Mouse (Mus musculus) neural tube, embryonic 10.5 days (tissue): ENCODE measurements around the gene Patl1.
"Not testable (repeated sequence)": the region's sequence is repeated elsewhere in the genome, so short reads cannot be mapped to it uniquely, and the experiment has no call there.

Experiments used
- DNase-seq: peaks from one replicate; pipeline ENCODE4 v3.0.0-alpha.2; 2017; ENCODE audit warnings: low spot score; ENCODE audit errors: extremely low spot score

The Patl1 gene

DNA sequence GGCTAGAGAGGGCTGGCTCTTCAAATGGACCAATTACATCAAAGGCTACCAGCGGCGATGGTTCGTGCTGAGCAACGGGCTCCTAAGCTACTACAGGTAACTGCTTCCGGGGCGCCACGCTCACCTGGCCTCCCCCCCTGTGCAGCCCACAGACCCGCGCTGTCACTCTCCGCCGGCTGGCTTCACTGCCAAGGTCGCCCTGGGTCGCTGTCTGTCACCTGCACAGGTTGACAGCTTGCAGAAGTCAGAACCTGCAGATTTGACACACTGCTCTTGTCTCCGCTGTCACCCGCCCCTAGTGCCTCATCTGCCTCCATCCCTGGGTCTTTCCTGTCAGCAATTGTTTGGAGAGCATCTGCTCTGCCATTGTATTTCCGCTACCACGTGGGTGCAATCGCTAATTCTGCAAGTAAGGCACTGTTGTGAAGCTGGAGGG lies 54.0 kb downstream of the Patl1 start:
- DNase-seq: peak; percentile 41

DNA sequence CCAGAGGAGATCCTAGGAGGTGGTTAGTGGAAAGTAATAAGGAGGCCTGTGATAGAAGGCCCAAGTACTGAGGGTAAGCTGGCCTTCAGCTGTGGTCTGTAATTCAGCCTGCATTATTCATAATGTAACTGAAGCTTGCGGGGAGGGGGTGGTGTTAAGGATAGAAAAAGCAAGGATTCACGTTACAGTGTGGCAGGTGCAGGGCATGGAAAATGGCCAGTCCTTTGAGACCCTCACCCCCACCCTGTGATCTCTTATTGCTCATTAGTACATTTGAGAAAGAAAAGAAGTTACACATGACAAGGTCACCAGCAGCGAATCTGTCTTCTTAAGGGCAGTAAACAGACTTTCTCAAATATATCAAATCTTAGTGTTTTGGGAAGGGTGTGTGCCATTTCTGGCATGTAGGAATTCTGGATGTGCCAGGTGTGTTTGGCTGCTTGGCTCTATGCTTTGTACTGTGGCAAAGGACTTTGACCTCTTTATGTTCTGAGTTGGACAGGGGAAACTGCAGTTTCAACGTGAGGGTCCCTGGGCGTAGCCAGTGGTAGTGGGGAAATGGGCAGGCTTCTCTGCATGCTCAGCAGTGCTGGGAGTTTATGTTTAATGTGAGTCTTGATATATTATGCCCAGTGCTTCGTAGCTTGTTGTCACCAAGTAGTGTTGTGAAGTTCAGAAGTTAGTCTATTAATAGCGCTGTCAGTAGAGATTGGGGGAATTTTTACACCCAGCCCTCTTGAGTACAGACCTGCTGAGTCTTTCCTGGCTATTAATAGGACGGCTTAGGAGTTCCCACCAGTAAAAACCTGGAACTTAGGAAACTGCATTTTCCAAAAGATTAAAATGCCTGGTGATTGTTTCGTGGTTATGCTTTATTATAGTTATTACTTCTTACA lies 57.2 kb downstream of the Patl1 start:
- DNase-seq: no peak

DNA sequence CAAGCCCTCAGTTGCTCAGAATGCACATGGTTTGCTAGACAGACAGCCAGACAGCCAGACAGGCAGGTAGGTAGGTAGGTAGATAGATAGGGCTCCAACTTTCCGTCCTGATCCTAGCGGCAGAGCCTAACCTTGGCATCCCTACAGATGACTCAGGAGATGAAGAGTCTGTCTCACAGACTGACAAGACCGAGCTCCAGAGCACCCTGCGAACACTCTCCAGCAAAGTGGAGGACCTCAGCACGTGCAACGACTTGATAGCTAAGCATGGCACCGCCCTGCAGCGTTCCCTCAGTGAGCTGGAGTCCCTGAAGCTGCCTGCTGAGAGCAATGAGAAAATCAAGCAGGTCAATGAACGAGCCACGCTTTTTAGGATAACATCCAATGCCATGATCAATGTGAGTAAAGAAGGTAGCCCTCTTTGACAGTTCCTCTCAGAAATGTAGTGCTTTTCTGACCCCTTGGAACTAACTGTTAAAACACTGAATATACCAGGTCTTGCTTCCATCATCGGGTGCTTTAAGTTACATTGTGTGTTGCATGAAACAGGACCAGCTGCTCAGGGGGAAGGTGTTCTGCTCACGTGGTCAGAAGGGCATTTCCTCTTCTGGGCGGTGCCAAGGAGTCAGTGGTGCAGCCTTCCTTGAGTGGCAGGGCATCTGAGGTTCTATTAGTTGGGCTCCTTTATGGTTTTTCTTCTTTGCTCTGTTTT lies 61.5 kb downstream of the Patl1 start:
- DNase-seq: no peak

DNA sequence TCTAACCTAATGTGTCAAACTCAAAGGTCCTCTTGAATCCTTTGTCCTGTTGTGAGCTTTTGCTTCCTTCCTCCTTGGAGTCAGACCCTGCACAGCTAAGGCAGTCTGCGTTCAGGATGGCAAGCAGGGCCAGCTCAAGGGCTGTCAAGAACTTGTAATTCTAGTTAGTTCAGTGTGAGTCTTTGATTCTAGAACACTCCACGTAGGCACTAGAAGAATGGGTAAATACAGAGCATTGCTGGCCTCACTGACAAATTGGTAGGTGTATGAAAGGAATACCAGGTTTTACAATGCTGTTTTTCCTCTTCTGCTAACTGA lies 62.0 kb downstream of the Patl1 start:
- no peak for DNase-seq

DNA sequence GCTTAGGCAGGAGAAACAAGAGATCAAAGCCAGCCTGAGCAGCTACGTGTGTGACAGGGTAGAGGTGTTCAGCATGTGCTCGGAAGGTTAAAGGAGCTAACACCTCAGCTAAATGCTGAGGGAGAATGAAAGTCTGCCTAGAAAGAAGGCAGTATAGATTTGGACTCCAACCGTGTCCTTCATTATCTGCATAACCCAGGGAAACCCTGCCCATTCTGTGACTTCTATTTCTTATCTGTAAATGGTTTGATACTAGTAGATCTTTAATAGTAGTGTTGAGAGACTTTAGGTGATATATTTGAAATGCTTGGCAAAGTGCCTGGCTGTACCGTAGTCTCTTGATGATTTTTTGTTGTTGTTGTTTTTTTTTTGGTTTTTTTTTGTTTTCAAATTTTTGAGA lies 63.5 kb downstream of the Patl1 start:
- DNase-seq: no peak

DNA sequence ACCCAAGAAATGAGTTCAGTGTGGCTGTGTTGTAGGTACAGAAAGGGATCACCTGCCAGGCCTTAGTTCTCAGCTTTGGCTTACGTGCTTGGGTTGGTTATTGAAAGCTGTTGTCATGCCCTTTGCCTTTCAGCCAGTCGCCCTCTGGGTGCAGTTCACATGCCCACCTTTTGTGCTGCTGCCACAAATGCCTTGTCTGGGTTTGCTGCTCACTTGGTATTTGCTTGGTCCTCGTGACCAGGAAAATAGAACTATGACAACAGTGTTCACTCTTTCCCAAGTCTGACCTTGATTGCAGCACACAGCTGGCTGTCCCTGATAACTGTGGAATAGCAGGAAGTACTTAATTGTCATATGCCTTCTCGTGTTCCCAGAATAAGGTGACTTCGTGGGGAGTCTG lies 65.2 kb downstream of the Patl1 start:
- no peak for DNase-seq

DNA sequence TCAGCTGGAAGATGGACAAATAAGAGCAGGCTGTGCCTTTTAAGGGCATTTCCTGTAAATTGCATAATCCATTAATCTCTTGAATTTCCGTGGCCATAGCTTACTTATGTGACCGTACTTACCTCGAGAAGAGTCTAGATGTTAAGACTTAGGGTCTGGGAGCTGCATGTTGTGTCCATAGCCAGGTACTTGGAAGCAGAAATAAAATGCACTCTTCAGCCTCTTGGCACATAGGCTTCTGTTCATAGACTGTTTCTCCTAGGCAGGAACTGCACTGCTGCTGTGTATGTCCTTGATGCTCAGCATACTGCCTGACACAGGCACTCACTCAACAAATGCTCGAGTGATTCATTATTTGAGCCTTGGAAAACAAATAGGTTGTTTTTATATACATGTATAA lies 68.3 kb downstream of the Patl1 start:
- DNase-seq: no peak

DNA sequence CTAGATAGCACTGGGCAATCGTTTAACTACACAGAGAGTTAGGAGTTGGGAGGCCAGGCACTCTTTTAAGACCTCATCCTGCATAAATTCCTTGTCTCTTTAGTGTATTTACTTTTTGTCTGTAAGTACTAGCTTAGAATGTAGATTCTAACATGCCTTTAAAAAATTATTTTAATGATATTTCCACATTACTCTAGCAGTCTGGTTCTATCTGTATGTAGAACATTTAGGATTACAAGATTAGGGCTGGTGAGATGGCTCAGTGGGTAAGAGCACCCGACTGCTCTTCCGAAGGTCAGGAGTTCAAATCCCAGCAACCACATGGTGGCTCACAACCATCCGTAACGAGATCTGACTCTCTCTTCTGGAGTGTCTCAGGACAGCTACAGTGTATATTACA lies 72.4 kb downstream of the Patl1 start:
- DNase-seq: not testable (repeated sequence)

DNA sequence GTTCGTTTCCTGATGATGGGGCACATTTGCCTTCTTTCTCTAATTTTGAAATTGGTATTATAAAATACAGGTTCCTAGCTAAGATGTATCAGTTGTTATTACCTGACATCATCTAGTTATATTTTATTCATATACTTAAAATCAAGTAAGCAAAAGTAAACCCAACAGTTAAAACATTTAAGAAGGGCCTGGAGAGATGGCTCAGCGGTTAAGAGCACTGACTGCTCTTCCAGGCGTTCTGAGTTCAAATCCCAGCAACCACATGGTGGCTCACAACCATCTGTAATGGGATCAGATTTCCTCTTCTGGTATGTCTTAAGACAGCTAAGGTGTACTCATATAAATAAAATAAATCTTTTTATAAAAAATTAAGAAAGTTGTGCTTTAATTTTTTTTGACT lies 75.6 kb downstream of the Patl1 start:
- DNase-seq: no peak

DNA sequence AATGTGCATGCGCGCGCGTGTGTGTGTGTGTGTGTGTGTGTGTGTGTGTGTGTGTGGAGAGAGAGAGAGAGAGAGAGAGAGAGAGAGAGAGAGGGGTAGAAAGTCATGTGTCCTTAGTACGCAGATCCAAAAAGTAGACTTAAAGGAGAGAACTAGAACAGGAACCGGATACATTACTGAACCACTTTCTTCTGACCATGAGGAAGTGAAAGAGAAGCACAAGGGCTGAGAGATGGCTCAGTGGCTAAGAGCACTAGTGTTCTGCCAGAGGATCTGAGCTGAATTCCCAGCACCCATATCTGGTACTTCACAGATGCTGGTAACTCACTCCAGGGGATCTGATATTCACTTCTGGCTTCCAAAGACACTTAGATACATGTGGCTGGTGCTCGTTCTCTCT lies 77.1 kb downstream of the Patl1 start:
- DNase-seq: no peak

DNA sequence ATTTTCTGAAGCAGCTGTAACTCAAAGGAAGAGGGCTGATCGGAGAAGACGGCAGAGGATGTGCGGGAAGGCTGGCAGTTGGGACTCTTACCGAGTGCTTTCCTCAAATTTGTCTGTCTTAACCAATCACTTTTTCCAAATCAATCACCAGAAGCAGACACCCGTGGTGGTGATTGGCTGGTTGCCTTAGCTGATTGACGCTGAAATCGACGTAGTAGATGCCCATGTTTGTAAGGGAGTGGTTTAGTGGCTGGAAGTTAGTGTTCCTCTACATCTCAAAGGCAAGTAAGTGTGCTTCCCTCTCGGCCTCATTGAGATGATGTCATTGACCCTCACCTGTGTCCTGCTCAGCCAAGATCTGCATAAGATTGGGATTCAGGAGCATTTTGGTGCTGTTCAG lies 79.8 kb downstream of the Patl1 start:
- no peak for DNase-seq

DNA sequence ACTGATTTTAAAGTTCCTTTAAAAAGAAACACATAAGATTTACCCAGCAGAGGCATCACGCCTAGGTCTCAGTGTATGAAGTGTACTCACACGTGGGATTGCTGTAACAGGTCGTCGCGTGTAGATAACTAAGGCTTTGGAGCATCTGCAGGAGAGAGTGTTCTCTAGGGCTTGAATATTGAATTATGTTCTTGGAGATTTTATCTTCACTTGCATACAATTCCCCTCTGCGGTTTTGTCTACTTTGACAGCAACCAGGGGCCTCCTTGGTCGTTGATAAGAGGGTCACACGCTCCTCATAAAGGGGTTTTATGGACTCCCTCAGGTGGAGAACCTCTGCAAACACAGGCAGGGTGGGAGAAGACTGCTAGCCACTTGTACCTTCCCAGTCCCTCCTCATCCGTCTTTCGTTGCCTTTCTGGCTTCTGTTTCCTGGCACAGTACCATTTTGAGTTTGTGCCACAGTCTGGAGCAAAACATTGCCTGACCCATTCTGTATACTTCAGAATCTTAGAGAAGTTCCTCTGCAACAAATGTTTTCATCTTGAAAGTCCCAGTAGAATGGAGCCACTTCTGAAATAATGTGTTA lies 80.3 kb downstream of the Patl1 start:
- no peak for DNase-seq
